Mouse (Mus musculus) activated CD4-positive, CD25-positive, alpha-beta regulatory T cell, adult 4 months (primary cell): ENCODE measurements around the gene Vwa7. TPM values are rescaled to one million over a fixed set of nuclear protein-coding genes. Genes with fewer than 3 reads are reported as not detected.
"Not testable (repeated sequence)": the region's sequence is repeated elsewhere in the genome, so short reads cannot be mapped to it uniquely, and the experiment has no call there.

ENCODE experiments used
- ATAC-seq: one replicate; pipeline ENCODE4 v1.8.0; 2017
- polyA plus RNA-seq, 2 experiments: library from polyadenylated mRNA; unstranded; fragments of 100-300 nt; shearing (Covaris generic); gene quantifications; one replicate each; pipeline ENCODE4 v1.2.1; 2017

Vwa7 gene
- polyA plus RNA-seq, 2 experiments from 2014 or later: 0.11 to 0.12 TPM

- ATAC-seq: peak; percentile 59
These were observed 15.5 kb upstream of the Vwa7 start, which contains the start of gene Vars for GRCm38 (mm10) chr17:35000717-35001451. TSS of gene Vars (plus strand) at chr17:35000987.

GRCm38 (mm10) chr17:35001452-35002152, 14.8 kb upstream of the Vwa7 start:
- ATAC-seq: peak; percentile 5

- no peak for ATAC-seq
These were observed 14.1 kb upstream of the Vwa7 start for GRCm38 (mm10) chr17:35002153-35002865.

- no peak for ATAC-seq
These were observed 13.1 kb upstream of the Vwa7 start for GRCm38 (mm10) chr17:35003022-35003838.

- ATAC-seq: no peak
These were observed 12.2 kb upstream of the Vwa7 start for GRCm38 (mm10) chr17:35004075-35004717.

- ATAC-seq: no peak
These were observed 11.2 kb upstream of the Vwa7 start for GRCm38 (mm10) chr17:35005158-35005557.

- not testable (repeated sequence) for ATAC-seq
These were observed 10.5 kb upstream of the Vwa7 start for GRCm38 (mm10) chr17:35005902-35006301.

GRCm38 (mm10) chr17:35007387-35007991, 8.9 kb upstream of the Vwa7 start:
- ATAC-seq: no peak

- ATAC-seq: no peak
These were observed 6.8 kb upstream of the Vwa7 start for GRCm38 (mm10) chr17:35009586-35009985.

- no peak for ATAC-seq
These were observed 4.9 kb upstream of the Vwa7 start for GRCm38 (mm10) chr17:35011440-35011839.

GRCm38 (mm10) chr17:35012430-35012829, 3.9 kb upstream of the Vwa7 start:
- ATAC-seq: no peak

- no peak for ATAC-seq
These were observed 3.2 kb upstream of the Vwa7 start for GRCm38 (mm10) chr17:35013221-35013620.

GRCm38 (mm10) chr17:35015296-35015695, 1.1 kb upstream of the Vwa7 start:
- no peak for ATAC-seq

GRCm38 (mm10) chr17:35016791-35017705, 669 bp downstream of the Vwa7 start:
- peak; percentile 55 for ATAC-seq

GRCm38 (mm10) chr17:35017706-35018030, 1.3 kb downstream of the Vwa7 start:
- no peak for ATAC-seq

- no peak for ATAC-seq
These were observed 1.8 kb downstream of the Vwa7 start for GRCm38 (mm10) chr17:35018171-35018570.

GRCm38 (mm10) chr17:35019894-35020293, 3.5 kb downstream of the Vwa7 start:
- no peak for ATAC-seq

- no peak for ATAC-seq
These were observed 4.2 kb downstream of the Vwa7 start for GRCm38 (mm10) chr17:35020551-35020950.

GRCm38 (mm10) chr17:35021163-35021808, 4.9 kb downstream of the Vwa7 start:
- ATAC-seq: peak; percentile 68
